Mouse (Mus musculus) megakaryocyte, embryonic 14.5 days (primary cell): ENCODE data around the gene Prkaa1.

Experiments
- FLI1 ChIP-seq: IDR thresholded peaks from 2 replicates; pipeline ENCODE4 v1.6.1; 2012; ENCODE audit warnings: low read length, inconsistent platforms, mixed read lengths
- GATA1 ChIP-seq: IDR thresholded peaks from 3 replicates; pipeline ENCODE4 v1.6.1; 2012; ENCODE audit warnings: mixed read lengths, low read length, inconsistent platforms, borderline replicate concordance

DNA sequence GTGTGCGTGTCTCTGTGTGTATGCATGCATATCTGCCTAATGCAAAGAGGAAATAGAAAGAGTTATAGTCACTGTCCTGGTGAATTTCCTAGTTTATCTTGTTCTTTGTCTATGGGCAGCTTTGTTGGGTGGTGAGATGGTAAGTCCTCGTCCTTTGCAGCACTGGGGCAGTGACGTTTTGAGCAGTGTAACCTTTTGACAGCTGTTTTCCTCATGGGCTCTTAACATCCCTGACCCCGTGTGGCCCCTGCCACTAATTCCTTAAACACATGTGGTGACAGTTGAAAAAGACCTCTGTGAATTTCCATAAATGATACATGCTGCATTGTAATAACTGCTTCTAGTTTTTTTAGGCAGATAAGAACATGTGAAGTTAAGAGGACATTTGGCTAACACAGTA is 53.0 kb downstream of the Prkaa1 start:
- TF ChIP-seq FLI1 (no peak), GATA1 (no peak)
